Mouse (Mus musculus): ENCODE measurements around the gene Atp1a4. TPM values are rescaled to one million over a fixed set of nuclear protein-coding genes. Genes with fewer than 3 reads are reported as not detected.
"Not testable (repeated sequence)": the region's sequence is repeated elsewhere in the genome, so short reads cannot be mapped to it uniquely, and the experiment has no call there.

Atp1a4 gene
- total RNA-seq, 1 experiment from 2014 or later = not detected

GRCm38 (mm10) chr1:172286740-172287139 is 28.5 kb upstream of the Atp1a4 start:
- ATAC-seq (replicated peaks; ENCODE audit: insufficient number of reproducible peaks, low FRiP score, low TSS enrichment, poor library complexity, severe bottlenecking) = no peak

GRCm38 (mm10) chr1:172284221-172284620 is 26.0 kb upstream of the Atp1a4 start:
- ATAC-seq (replicated peaks; ENCODE audit: insufficient number of reproducible peaks, low FRiP score, low TSS enrichment, poor library complexity, severe bottlenecking) = no peak

- no peak for ATAC-seq (replicated peaks; ENCODE audit: insufficient number of reproducible peaks, low FRiP score, low TSS enrichment, poor library complexity, severe bottlenecking)
Observed at GRCm38 (mm10) chr1:172283073-172283472, 24.9 kb upstream of the Atp1a4 start.

GRCm38 (mm10) chr1:172281522-172282254 is 23.5 kb upstream of the Atp1a4 start:
- ATAC-seq (replicated peaks; ENCODE audit: insufficient number of reproducible peaks, low FRiP score, low TSS enrichment, poor library complexity, severe bottlenecking) = no peak

GRCm38 (mm10) chr1:172279768-172280509 is 21.7 kb upstream of the Atp1a4 start:
- no peak for ATAC-seq (replicated peaks; ENCODE audit: insufficient number of reproducible peaks, low FRiP score, low TSS enrichment, poor library complexity, severe bottlenecking)

- no peak for ATAC-seq (replicated peaks; ENCODE audit: insufficient number of reproducible peaks, low FRiP score, low TSS enrichment, poor library complexity, severe bottlenecking)
Observed at GRCm38 (mm10) chr1:172278328-172278727, 20.1 kb upstream of the Atp1a4 start.

- ATAC-seq (replicated peaks; ENCODE audit: insufficient number of reproducible peaks, low FRiP score, low TSS enrichment, poor library complexity, severe bottlenecking) = peak; percentile 84
Observed at GRCm38 (mm10) chr1:172277172-172277571, 19.0 kb upstream of the Atp1a4 start.

- ATAC-seq (replicated peaks; ENCODE audit: insufficient number of reproducible peaks, low FRiP score, low TSS enrichment, poor library complexity, severe bottlenecking) = no peak
Observed at GRCm38 (mm10) chr1:172274547-172274946, 16.3 kb upstream of the Atp1a4 start.

- ATAC-seq (replicated peaks; ENCODE audit: insufficient number of reproducible peaks, low FRiP score, low TSS enrichment, poor library complexity, severe bottlenecking) = no peak
Observed at GRCm38 (mm10) chr1:172274116-172274515, 15.9 kb upstream of the Atp1a4 start.

GRCm38 (mm10) chr1:172273386-172273785 is 15.2 kb upstream of the Atp1a4 start:
- ATAC-seq (replicated peaks; ENCODE audit: insufficient number of reproducible peaks, low FRiP score, low TSS enrichment, poor library complexity, severe bottlenecking) = no peak

GRCm38 (mm10) chr1:172271765-172272164 is 13.6 kb upstream of the Atp1a4 start:
- ATAC-seq (replicated peaks; ENCODE audit: insufficient number of reproducible peaks, low FRiP score, low TSS enrichment, poor library complexity, severe bottlenecking) = no peak

GRCm38 (mm10) chr1:172271208-172271607 is 13.0 kb upstream of the Atp1a4 start:
- no peak for ATAC-seq (replicated peaks; ENCODE audit: insufficient number of reproducible peaks, low FRiP score, low TSS enrichment, poor library complexity, severe bottlenecking)

- no peak for ATAC-seq (replicated peaks; ENCODE audit: insufficient number of reproducible peaks, low FRiP score, low TSS enrichment, poor library complexity, severe bottlenecking)
Observed at GRCm38 (mm10) chr1:172261477-172262078, 3.4 kb upstream of the Atp1a4 start, which contains the start of gene Igsf8. Gene Igsf8 (plus strand): TSS chr1:172261641.

GRCm38 (mm10) chr1:172247679-172248078 is 10.5 kb downstream of the Atp1a4 start:
- ATAC-seq (replicated peaks; ENCODE audit: insufficient number of reproducible peaks, low FRiP score, low TSS enrichment, poor library complexity, severe bottlenecking) = no peak

- ATAC-seq (replicated peaks; ENCODE audit: insufficient number of reproducible peaks, low FRiP score, low TSS enrichment, poor library complexity, severe bottlenecking) = no peak
Observed at GRCm38 (mm10) chr1:172247216-172247615, 11.0 kb downstream of the Atp1a4 start.

GRCm38 (mm10) chr1:172244645-172245044 is 13.6 kb downstream of the Atp1a4 start:
- not testable (repeated sequence) for ATAC-seq (replicated peaks; ENCODE audit: insufficient number of reproducible peaks, low FRiP score, low TSS enrichment, poor library complexity, severe bottlenecking)

GRCm38 (mm10) chr1:172243547-172244205 is 14.5 kb downstream of the Atp1a4 start:
- no peak for ATAC-seq (replicated peaks; ENCODE audit: insufficient number of reproducible peaks, low FRiP score, low TSS enrichment, poor library complexity, severe bottlenecking)

GRCm38 (mm10) chr1:172242401-172242800 is 15.8 kb downstream of the Atp1a4 start:
- ATAC-seq (replicated peaks; ENCODE audit: insufficient number of reproducible peaks, low FRiP score, low TSS enrichment, poor library complexity, severe bottlenecking) = no peak

All from monocyte, adult 5-6 weeks (primary cell).